Mouse (Mus musculus) hindbrain, embryonic 15.5 days (tissue): ENCODE measurements around the gene Ints7. TPM values are rescaled to one million over a fixed set of nuclear protein-coding genes. Genes with fewer than 3 reads are reported as not detected.

ENCODE experiments used
- ATAC-seq: fragments of 200-750 bp; cut with Nextera tagmentation; 2 replicates; pipeline ENCODE4 v1.8.0; 2017; ENCODE audit warnings: low read depth, moderate number of reproducible peaks, moderate TSS enrichment; ENCODE audit not compliant: low FRiP score
- H3K27ac ChIP-seq: fragments of 300-500 bp; sonication (generic); replicated peaks from 2 replicates; pipeline ENCODE4 v1.5.1; 2015; ENCODE audit warnings: mild to moderate bottlenecking, inconsistent platforms
- H3K27me3 ChIP-seq: fragments of 300-500 bp; sonication (generic); 2 replicates; pipeline ENCODE4 v1.6.1; 2015; ENCODE audit warnings: control low read depth, inconsistent platforms
- H3K36me3 ChIP-seq: fragments of 300-500 bp; sonication (generic); 2 replicates; pipeline ENCODE4 v1.6.1; 2015; ENCODE audit warnings: control low read depth, inconsistent platforms
- H3K4me1 ChIP-seq: fragments of 300-500 bp; sonication (generic); replicated peaks from 2 replicates; pipeline ENCODE4 v1.6.1; 2015; ENCODE audit warnings: control low read depth, inconsistent platforms
- H3K4me2 ChIP-seq: fragments of 300-500 bp; sonication (generic); 2 replicates; pipeline ENCODE4 v1.6.1; 2015; ENCODE audit warnings: moderate library complexity, mild to moderate bottlenecking, inconsistent platforms
- H3K4me3 ChIP-seq: fragments of 300-500 bp; sonication (generic); 2 replicates; pipeline ENCODE4 v1.5.1; 2015; ENCODE audit warnings: mild to moderate bottlenecking, inconsistent platforms
- H3K9ac ChIP-seq: fragments of 300-500 bp; sonication (generic); 2 replicates; pipeline ENCODE4 v1.6.1; 2015; ENCODE audit warnings: inconsistent platforms
- H3K9me3 ChIP-seq: fragments of 300-500 bp; sonication (generic); 2 replicates; pipeline ENCODE4 v1.6.1; 2016; ENCODE audit warnings: control low read depth, inconsistent platforms
- WGBS: fragments of 180-500 bp; shearing (Covaris S2); methylation state at CpG from one replicate; pipeline ENCODE4 v1.1.7; 2015; 5-methylcytosine and 5-hydroxymethylcytosine counted together
- polyA plus RNA-seq: library from polyadenylated mRNA; unstranded; fragments of >200 nt; fragmentation: Nextera tagmentation; extraction: Ambion mirVana; gene quantifications from 2 replicates; pipeline ENCODE4 v1.2.1, GENCODE M21; 2015

Ints7 gene
- polyA plus RNA-seq, 1 experiment from 2014 or later, result 36.7 TPM

- Histone ChIP-seq H3K9ac (no peak overlapping the region), H3K36me3 (no peaks in the 10 kb centered on the region), H3K27me3 (no peaks in the 10 kb centered on the region), H3K4me3 (no peak overlapping the region), H3K4me2 (no peak overlapping the region), H3K27ac (no peak overlapping the region), H3K4me1 (0 out of 2 replicates have a peak, but pooled peaks cover 3% of the 10 kb centered on the region), H3K9me3 (no peaks in the 10 kb centered on the region)
- WGBS, result 82% methylated on average over 2 of the region's 2 CpGs
- no peak for ATAC-seq
These were observed 64.7 kb downstream of the Ints7 start for GRCm38 (mm10) chr1:191640146-191640545.

GRCm38 (mm10) chr1:191640848-191641247 lies 65.4 kb downstream of the Ints7 start:
- no peaks in the 10 kb centered on the region for H3K27me3 ChIP-seq
- no peak overlapping the region for H3K4me2 ChIP-seq
- no peak for ATAC-seq
- H3K9me3 ChIP-seq, result no peaks in the 10 kb centered on the region
- no peak overlapping the region for H3K9ac ChIP-seq
- H3K36me3 ChIP-seq, result no peaks in the 10 kb centered on the region
- WGBS, result 63% methylated on average over 3 of the region's 3 CpGs
- H3K4me3 ChIP-seq, result no peak overlapping the region
- 0 out of 2 replicates have a peak, but pooled peaks cover 3% of the 10 kb centered on the region for H3K4me1 ChIP-seq
- no peak overlapping the region for H3K27ac ChIP-seq

DNA sequence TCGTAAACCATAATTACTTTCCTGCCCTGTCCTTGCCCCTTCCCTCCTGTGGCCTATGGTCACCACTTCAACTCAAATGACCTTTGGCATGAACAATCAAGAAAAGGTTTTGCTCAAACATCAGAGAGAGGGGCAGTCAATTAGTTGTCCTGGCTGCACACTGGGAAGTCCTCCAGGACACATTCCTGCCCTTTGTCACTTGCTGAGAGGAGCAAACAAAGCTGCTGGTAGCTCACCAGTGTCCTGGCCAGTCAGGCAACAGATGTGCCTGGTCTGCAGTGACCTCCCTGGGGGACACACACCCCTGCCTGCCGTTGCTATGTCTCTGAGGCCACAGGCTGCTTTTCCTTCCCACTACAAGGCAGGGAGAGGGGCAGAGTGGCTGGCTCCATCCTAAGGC lies 66.0 kb downstream of the Ints7 start:
- Histone ChIP-seq H3K4me3 (no peak overlapping the region), H3K9ac (no peak overlapping the region), H3K4me2 (no peak overlapping the region), H3K9me3 (no peaks in the 10 kb centered on the region), H3K4me1 (0 out of 2 replicates have a peak, but pooled peaks cover 3% of the 10 kb centered on the region), H3K27ac (no peak overlapping the region), H3K27me3 (no peaks in the 10 kb centered on the region), H3K36me3 (no peaks in the 10 kb centered on the region)
- 11% methylated on average over 2 of the region's 2 CpGs for WGBS
- ATAC-seq, result no peak

GRCm38 (mm10) chr1:191642903-191643302 lies 67.5 kb downstream of the Ints7 start:
- Histone ChIP-seq H3K9ac (no peak overlapping the region), H3K4me2 (no peak overlapping the region), H3K9me3 (no peaks in the 10 kb centered on the region), H3K27me3 (no peaks in the 10 kb centered on the region), H3K4me3 (no peak overlapping the region), H3K4me1 (0 out of 2 replicates have a peak, but pooled peaks cover 3% of the 10 kb centered on the region), H3K36me3 (no peaks in the 10 kb centered on the region), H3K27ac (no peak overlapping the region)
- ATAC-seq, result no peak
- 52% methylated on average over 4 of the region's 4 CpGs for WGBS

DNA sequence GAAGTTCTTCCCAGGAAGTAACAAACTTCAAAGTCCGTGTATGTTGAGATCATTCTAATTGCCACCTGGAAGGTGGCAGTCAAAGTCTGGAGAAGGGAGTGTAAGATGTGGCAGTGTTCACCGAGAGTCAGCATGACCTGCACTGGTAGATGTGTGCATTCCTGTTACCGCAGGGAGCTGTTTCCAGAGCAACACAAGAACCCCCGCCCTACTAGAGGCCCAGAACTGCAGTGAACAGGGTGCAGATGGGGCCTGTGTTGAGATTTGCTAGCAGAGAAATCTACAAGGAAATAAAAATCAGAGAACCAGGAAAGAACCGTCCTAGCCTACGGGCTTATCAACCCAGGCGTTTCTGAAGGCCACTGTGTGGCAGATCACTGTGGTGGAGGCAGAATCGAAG lies 70.5 kb downstream of the Ints7 start:
- Histone ChIP-seq H3K4me2 (no peak overlapping the region), H3K27me3 (no peaks in the 10 kb centered on the region), H3K4me1 (0 out of 2 replicates have a peak, but pooled peaks cover 3% of the 10 kb centered on the region), H3K9ac (no peak overlapping the region), H3K4me3 (no peak overlapping the region), H3K27ac (no peak overlapping the region), H3K9me3 (no peaks in the 10 kb centered on the region), H3K36me3 (no peaks in the 10 kb centered on the region)
- ATAC-seq, result no peak
- WGBS, result 55% methylated on average over 8 of the region's 8 CpGs

DNA sequence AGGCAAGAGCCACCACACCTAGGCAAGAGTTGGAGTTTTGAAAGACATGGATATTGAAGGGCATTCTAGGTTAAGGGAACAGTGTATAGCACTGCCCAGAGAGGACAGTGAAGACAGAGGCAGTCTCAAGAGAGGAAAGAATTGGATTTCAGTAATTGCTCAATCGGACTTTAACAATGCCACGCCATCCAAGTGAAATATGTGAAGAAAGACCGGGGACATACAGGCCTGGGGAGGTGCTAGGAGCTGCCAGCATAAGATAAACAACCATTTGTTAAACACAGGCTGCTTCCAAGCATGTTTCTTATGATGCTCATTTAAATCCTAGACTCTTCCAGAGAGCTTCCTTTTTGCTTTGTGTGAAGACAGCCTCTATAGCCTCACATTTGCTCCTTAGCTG lies 72.2 kb downstream of the Ints7 start:
- 86% methylated on average over 3 of the region's 3 CpGs for WGBS
- H3K4me2 ChIP-seq, result no peak overlapping the region
- H3K27me3 ChIP-seq, result no peaks in the 10 kb centered on the region
- H3K4me1 ChIP-seq, result 0 out of 2 replicates have a peak, but pooled peaks cover 3% of the 10 kb centered on the region
- no peaks in the 10 kb centered on the region for H3K9me3 ChIP-seq
- H3K9ac ChIP-seq, result no peak overlapping the region
- no peak overlapping the region for H3K4me3 ChIP-seq
- no peaks in the 10 kb centered on the region for H3K36me3 ChIP-seq
- no peak for ATAC-seq
- H3K27ac ChIP-seq, result no peak overlapping the region

- H3K27me3 ChIP-seq, result no peaks in the 10 kb centered on the region
- H3K27ac ChIP-seq, result no peak overlapping the region
- no peak overlapping the region for H3K4me3 ChIP-seq
- no peaks in the 10 kb centered on the region for H3K36me3 ChIP-seq
- H3K9me3 ChIP-seq, result no peaks in the 10 kb centered on the region
- WGBS, result 71% methylated on average over 3 of the region's 3 CpGs
- no peaks in the 10 kb centered on the region for H3K4me1 ChIP-seq
- no peak overlapping the region for H3K9ac ChIP-seq
- no peak for ATAC-seq
- no peak overlapping the region for H3K4me2 ChIP-seq
These were observed 84.0 kb downstream of the Ints7 start for GRCm38 (mm10) chr1:191659441-191659840.

GRCm38 (mm10) chr1:191661019-191661796 lies 85.8 kb downstream of the Ints7 start:
- H3K9me3 ChIP-seq, result no peaks in the 10 kb centered on the region
- 66% methylated on average over 8 of the region's 8 CpGs for whole genome bisulfite sequencing

DNA sequence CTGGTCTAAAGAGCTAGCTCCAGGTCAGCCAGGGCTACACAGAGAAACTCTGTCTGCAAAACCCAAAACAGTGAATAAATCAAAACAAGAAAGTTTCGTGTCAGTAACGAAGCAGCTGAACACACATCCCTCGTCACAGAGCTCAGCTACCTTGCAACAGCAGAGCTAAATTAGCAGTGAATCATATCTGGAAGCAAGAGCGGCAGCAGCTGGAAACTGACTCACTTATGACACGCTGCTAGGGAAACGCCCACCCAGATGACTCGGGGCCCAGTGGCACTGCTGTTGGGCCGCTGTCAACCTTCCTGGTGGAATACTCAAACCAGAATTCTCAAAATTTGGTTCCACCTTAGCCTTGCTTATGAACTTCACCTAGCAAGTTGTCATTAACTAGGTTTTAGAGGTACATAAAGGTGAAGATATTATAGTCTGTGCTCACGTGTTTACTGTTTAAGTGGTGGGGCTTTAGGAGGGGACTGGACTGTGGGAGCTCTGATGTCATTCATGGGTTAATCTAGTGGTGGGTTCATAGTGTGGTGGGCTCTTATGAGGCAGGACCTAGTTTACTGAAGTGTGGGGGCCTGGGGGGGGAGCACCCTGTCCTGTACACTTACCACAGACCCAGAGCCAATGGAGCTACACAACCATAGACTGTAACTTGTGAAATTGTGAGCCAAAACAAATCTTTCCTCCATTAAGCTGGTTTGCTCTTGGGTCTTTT lies 86.9 kb downstream of the Ints7 start:
- Histone ChIP-seq H3K9ac (no peak overlapping the region), H3K4me3 (no peak overlapping the region), H3K9me3 (no peaks in the 10 kb centered on the region), H3K27me3 (no peaks in the 10 kb centered on the region), H3K4me2 (no peak overlapping the region), H3K4me1 (no peaks in the 10 kb centered on the region), H3K27ac (no peak overlapping the region), H3K36me3 (no peaks in the 10 kb centered on the region)
- no peak for ATAC-seq
- WGBS, result 72% methylated on average over 9 of the region's 9 CpGs

More at GRCm38 (mm10) chr1:191661019-191661796, 85.8 kb downstream of the Ints7 start:
- Histone ChIP-seq H3K27ac (no peak overlapping the region), H3K4me2 (no peak overlapping the region), H3K27me3 (no peaks in the 10 kb centered on the region), H3K4me1 (no peaks in the 10 kb centered on the region), H3K36me3 (no peaks in the 10 kb centered on the region), H3K9ac (no peak overlapping the region), H3K4me3 (no peak overlapping the region)
- ATAC-seq, result no peak

DNA sequence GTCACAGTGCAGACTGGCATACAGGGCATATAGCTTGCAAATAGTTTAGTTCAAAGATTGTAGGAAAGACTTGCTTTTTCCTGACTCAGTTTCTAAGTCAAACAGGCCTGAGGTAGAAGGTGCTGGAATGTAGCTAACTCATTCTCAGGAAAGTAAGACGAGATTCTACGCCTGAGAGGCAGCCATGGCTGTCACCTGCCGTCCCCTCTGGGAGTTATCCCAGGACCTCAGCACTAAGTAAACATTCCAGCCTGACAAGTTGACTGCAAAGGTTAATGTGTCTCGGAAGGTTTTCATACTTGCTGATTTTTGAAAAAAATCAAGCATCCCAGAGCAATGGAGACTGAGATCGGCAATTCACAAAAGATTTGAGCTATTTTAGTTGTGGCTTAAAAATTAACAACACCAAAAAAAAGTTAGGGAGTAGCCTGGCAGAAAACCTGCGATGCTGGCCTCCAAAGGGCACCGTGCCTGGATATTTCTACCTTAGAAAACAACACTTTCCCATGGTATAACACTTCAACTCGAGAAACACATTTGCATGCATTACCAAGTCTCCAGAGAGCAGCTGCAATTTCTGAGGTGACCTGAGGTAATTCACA lies 87.6 kb downstream of the Ints7 start:
- H3K4me3 ChIP-seq, result no peak overlapping the region
- H3K9me3 ChIP-seq, result no peaks in the 10 kb centered on the region
- H3K9ac ChIP-seq, result no peak overlapping the region
- no peaks in the 10 kb centered on the region for H3K36me3 ChIP-seq
- H3K27ac ChIP-seq, result no peak overlapping the region
- WGBS, result 68% methylated on average over 8 of the region's 8 CpGs
- no peaks in the 10 kb centered on the region for H3K4me1 ChIP-seq
- no peaks in the 10 kb centered on the region for H3K27me3 ChIP-seq
- H3K4me2 ChIP-seq, result no peak overlapping the region
- no peak for ATAC-seq

DNA sequence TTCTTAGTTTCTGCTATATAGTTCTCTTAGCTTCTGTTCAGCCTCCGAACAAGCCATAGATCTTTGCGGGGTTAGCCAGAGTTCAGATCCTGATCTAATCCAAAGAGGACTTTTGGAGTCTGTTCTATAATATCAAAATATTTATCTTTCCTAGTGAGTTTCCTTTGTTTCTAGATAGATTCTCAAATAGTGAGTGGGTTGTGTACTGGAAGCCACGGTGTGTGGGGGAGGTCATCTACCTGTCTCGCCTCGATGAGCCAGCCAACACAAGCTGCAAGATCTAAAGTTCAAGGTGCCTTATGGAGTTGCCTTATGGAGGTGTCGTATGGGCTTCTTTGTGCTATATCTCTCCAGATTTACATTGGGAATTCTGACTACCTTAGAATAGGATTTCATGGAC lies 88.2 kb downstream of the Ints7 start:
- Histone ChIP-seq H3K4me2 (no peak overlapping the region), H3K4me1 (no peaks in the 10 kb centered on the region), H3K36me3 (no peaks in the 10 kb centered on the region), H3K27me3 (no peaks in the 10 kb centered on the region), H3K9ac (no peak overlapping the region), H3K27ac (no peak overlapping the region), H3K9me3 (no peaks in the 10 kb centered on the region), H3K4me3 (no peak overlapping the region)
- 90% methylated on average over 6 of the region's 6 CpGs for WGBS
- ATAC-seq, result no peak

DNA sequence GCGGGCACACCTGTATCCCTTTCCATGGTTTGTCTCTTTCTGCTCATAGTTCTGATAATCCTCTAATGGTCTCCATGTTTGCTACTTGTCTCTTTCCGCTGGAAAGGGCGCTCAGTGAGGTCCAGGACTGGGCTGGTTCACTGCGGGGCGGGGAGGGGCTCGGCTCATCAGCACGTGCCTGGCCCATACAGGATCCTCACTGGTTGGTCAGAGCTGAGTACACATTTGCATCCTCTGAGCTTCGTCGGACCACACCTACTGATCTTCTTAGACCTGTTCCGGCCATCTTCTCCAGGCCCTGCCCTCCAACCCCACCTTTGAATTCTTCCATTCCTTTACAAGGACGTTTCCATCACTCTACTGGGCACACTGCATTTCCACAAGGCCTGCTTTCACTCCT lies 90.9 kb downstream of the Ints7 start:
- Histone ChIP-seq H3K27ac (no peak overlapping the region), H3K27me3 (no peaks in the 10 kb centered on the region), H3K4me3 (no peak overlapping the region), H3K9me3 (no peaks in the 10 kb centered on the region), H3K36me3 (no peaks in the 10 kb centered on the region), H3K4me1 (no peaks in the 10 kb centered on the region), H3K4me2 (no peak overlapping the region), H3K9ac (no peak overlapping the region)
- no peak for ATAC-seq
- 80% methylated on average over 11 of the region's 11 CpGs for WGBS
